In genomic region chr6:107536631-107537030, GRCm38 (mm10) we compare ENCODE assay signal across 24 mouse cellular contexts. TPM values are rescaled to one million over a fixed set of nuclear protein-coding genes. Genes with fewer than 3 reads are reported as not detected.
"Had no signal": no experiment of that assay in that cellular context is flagged by ENCODE, and none has a peak within 500 bp of the region (broad histone marks: within the 10 kb centered on the region; RNA-seq: fewer than 3 reads in every experiment).

No protein-coding gene starts in this region.

- H3K27me3 ChIP-seq: hindbrain, embryonic 13.5 days; hindbrain, embryonic 15.5 days had no signal

- H3K36me3 ChIP-seq: heart, embryonic 10.5 days; heart, embryonic 12.5 days; hindbrain, embryonic 15.5 days; limb, embryonic 10.5 days; limb, embryonic 12.5 days; liver, embryonic 13.5 days had no signal

- H3K27ac ChIP-seq: heart, embryonic 10.5 days; hindbrain, embryonic 13.5 days; hindbrain, embryonic 15.5 days; hindbrain, postnatal 0 days; kidney, postnatal 0 days; limb, embryonic 10.5 days; limb, embryonic 12.5 days; liver, embryonic 13.5 days had no signal

- H3K4me1 ChIP-seq: heart, embryonic 10.5 days; heart, embryonic 12.5 days; limb, embryonic 10.5 days; limb, embryonic 12.5 days; liver, embryonic 13.5 days had no signal

- DNase-seq: forebrain, postnatal 0 days; gastrocnemius, postnatal 14 days; gastrocnemius, postnatal 36 days; heart, adult 18-20 months; heart, postnatal 14 days; heart, postnatal 36 days; kidney, adult 18-20 months; kidney, adult 8-10 months; kidney, postnatal 14 days; kidney, postnatal 36 days; layer of hippocampus, adult 9-11 months; layer of hippocampus, postnatal 36 days; liver; liver, embryonic 13.5 days had no signal

- H3K4me2 ChIP-seq: heart, embryonic 12.5 days; hindbrain, embryonic 13.5 days; hindbrain, embryonic 15.5 days; limb, embryonic 12.5 days; liver, embryonic 11.5 days; liver, embryonic 13.5 days had no signal

- H3K9me3 ChIP-seq: heart, embryonic 10.5 days; heart, embryonic 12.5 days; hindbrain, embryonic 13.5 days; hindbrain, embryonic 15.5 days; limb, embryonic 10.5 days; limb, embryonic 12.5 days; liver, embryonic 13.5 days had no signal

- H3K4me3 ChIP-seq: heart, embryonic 10.5 days; heart, embryonic 12.5 days; hindbrain, embryonic 13.5 days; hindbrain, embryonic 15.5 days; limb, embryonic 10.5 days; limb, embryonic 12.5 days; liver, embryonic 13.5 days had no signal

- ATAC-seq: forebrain, postnatal 0 days; hindbrain, postnatal 0 days had no signal

- H3K9ac ChIP-seq: forebrain, postnatal 0 days; heart, embryonic 12.5 days; hindbrain, embryonic 13.5 days; hindbrain, embryonic 15.5 days; limb, embryonic 12.5 days; liver, embryonic 13.5 days had no signal

RNA-seq across cellular contexts. Expression of gene Lrrn1, which starts 7.1 kb away (rescaled TPM):
- total RNA-seq: hematopoietic stem cell, adult 5-6 weeks had no signal
